Mouse (Mus musculus): Measurements from ENCODE around the gene Serpina3g.
A peak's percentile ranks its signal among the peaks of the same experiment; 100 is the strongest.
"Not testable (repeated sequence)": the region's sequence is repeated elsewhere in the genome, so short reads cannot be mapped to it uniquely, and the experiment has no call there.

Serpina3g gene

DNA sequence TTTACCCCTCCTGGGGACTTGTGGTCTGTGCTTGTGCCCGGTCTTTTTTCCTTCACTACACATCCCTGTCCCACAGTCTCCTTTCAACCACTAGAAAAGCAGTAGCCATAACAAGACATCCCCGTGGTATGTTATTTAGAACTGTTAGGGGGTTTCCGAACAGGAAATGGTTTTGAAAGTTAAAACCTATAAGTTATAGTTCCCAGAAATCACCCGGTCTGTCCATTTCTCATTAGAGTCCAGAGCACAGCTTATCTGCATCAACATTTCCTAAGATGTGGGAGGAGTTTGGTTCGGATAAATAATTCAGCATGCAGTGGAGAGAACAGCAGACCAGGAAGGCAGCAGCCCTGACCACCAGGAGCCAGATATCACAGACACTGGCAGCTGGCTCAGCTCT is at the start of gene Serpina3g:
Gene Serpina3g (plus strand): TSS at position 331 of the 400 bp plus-strand sequence.
- no peak for DNase-seq (ENCODE audit: low read depth, low spot score)

DNA sequence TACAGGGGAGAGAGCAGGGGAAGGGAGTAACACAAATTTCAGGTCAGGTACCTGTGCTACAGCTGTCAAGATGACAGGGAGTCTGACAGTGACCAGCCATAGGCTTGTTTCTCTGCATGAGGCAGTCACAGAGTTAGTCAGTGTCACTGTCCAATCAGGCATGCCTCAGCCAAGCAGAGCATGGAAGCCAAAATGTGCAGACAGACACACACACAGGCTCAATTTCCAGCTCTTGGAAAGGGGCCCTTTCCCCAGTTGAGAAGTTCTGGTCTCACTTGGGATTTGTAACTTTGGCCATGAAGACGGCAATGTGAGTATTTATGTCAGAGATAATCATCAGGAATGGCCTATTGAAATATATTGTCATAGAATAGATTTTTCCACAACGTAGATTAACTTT is 46.8 kb upstream of the Serpina3g start:
- no peak for DNase-seq (ENCODE audit: low read depth, low spot score)

DNA sequence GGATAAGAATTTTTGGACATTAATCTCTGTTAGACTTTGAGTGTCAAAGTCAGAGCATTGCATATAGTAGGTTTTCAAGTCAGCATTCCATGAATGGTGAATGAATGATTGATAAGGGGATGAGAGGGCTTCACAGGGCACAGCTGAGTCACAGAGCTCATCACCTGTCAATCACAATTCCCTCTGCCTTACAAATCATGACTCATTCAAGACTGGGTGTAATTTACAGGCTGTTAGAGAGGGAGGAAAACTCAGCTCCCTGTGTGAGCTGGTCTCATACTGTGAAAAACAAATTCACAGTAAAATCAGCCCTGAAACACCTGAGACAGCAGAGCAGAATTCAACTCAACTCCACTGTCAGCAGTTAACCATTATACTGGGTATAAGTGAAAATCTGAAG is 45.2 kb upstream of the Serpina3g start:
- DNase-seq (ENCODE audit: low read depth, low spot score): peak; percentile 37

DNA sequence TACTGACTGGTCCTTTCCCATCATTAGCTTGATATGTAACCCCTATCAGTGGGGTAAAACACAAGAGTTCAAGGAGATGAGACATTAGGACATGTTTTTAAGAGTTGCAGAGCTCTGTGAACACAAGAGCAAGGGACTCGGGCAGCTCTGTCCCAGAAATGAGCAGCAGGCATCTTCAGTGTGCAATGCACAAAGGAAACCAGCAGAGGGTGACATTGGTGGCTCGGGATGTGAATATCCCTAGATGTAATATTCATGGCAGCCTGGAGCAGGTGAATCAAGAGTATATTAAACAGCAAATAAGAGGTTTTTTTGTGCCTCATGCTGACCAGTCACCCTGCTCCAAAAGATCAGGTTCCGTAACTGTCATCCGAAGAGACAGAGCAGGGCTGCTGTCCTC is 26.9 kb upstream of the Serpina3g start:
- no peak for DNase-seq (ENCODE audit: low read depth, low spot score)

DNA sequence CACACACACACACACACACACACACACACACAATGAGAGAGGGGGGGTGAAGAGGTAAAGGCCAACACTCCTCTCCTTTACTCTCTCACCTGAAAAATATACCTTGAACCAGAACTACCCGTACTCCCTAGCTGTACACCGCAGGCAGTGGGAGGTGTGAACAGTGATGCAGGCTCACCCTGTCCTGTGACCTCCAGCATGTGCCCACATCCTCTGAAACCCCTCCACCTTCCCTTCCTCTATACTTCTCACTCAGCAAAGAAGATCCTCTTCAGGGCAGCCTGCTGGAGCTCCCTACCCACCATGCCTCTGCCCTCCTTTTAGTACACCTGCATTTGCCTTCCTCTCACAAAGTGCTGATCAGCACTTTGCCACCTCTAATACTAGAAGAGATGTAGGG is 26.2 kb upstream of the Serpina3g start:
- no peak for DNase-seq (ENCODE audit: low read depth, low spot score)

DNA sequence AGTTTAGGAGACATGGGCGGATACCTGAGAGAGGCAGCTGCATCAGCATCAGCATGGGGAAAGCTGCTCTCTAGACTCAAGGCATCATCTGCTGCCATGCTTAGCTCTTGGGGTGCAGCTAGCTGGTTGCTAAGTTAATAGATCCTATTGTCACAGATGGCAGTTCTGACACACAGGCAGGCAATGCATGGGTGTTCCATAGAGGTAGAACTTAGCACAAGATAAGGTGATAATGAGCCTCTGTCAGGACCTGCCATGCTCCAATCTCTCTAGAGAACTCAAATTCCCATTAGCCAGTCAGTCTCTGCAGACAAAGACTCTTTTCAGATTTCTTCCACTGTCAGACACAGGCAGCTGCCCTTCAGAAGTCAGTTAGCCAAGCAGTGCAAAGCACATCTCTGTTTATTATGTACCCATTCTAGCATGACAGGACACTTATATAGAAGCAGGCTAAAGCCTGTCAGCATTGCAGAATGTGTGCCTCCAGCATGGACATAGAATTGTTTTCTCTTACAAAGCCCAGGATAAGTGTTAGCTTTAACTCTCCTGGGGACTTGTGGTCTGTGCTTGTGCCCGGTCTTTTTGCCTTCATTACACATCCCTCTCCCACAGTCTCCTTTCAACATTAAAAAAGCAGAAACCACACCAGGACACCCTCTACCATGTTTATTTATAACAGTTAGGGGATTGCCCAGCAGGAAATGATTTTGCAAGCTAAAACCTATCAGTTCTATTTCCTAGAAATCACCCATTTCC is 22.2 kb upstream of the Serpina3g start:
- DNase-seq (ENCODE audit: low read depth, low spot score): peak; percentile 10

DNA sequence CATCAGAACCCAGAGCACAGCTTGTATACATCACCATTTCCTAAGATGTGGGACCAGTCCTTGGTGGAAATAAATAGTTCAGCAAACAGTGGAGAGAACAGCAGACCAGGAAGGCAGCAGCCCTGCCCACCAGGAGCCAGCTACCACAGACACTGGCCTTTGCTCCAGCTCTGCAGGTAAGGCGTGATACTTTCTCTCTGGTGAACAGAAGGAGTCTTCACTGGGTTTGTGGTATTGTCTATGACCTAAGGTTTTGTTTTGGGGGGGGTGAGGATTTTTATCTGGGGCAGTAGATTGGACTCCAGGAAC is 21.6 kb upstream of the Serpina3g start, which contains the start of gene Serpina3f:
Gene Serpina3f (plus strand): TSS at position 100 of the 309 bp plus-strand sequence.
- DNase-seq (ENCODE audit: low read depth, low spot score): no peak

DNA sequence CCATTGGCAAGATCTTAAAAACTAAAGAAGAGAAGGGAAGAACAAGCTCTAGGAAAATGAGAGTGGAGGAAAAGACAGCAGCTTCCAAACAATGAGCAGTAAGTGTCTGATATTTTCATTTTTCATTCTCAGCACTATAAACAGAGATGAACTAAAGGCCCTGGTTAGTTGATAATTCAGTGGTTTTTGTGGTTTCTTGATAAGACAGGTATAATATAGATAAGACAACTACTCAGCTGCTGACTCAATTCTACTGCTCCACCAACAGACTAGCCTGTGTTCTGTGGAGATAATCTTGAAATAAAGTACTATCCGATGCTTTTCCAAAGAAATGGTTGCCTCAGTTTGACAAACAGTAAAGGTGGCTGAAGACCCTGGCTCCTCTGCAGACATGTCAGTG is 20.8 kb upstream of the Serpina3g start:
- no peak for DNase-seq (ENCODE audit: low read depth, low spot score)

DNA sequence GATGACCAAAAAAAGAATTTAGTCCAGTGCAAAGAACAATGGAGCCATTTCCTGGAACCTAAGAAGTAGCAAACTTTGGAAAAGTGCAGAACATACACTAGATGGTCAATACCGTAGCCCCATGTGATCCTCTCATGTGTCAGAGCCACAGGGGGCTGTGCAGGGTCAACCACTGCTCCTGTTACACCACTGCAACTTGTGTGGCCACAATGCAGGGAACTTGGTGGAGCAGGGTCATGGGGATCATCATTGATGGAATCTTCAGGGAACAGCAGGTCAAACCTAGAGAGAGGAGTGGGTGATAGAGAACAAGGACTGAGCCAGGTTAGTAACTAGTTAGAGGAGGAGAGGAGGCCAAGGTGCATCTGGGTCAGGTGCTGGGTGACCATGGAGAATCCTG is 14.4 kb upstream of the Serpina3g start:
- no peak for DNase-seq (ENCODE audit: low read depth, low spot score)

DNA sequence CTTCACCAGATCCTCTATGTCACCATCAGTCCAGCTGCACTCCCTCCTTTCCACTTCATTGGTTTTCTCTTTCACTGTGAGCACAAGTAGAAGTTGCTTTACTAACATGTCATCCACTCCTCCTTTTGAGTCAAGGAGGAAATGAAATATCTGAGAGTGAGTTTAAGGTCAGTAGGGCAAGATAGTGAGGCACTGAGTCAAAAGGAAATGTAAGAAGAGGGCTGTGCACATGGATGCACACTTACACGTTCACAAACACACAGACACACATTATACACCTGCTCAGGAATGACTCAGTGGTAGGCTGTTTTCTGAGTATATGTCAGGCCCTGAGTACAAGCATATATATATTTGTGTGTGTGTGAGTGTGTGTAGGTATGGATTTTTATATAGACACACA is 12.4 kb upstream of the Serpina3g start:
- no peak for DNase-seq (ENCODE audit: low read depth, low spot score)

DNA sequence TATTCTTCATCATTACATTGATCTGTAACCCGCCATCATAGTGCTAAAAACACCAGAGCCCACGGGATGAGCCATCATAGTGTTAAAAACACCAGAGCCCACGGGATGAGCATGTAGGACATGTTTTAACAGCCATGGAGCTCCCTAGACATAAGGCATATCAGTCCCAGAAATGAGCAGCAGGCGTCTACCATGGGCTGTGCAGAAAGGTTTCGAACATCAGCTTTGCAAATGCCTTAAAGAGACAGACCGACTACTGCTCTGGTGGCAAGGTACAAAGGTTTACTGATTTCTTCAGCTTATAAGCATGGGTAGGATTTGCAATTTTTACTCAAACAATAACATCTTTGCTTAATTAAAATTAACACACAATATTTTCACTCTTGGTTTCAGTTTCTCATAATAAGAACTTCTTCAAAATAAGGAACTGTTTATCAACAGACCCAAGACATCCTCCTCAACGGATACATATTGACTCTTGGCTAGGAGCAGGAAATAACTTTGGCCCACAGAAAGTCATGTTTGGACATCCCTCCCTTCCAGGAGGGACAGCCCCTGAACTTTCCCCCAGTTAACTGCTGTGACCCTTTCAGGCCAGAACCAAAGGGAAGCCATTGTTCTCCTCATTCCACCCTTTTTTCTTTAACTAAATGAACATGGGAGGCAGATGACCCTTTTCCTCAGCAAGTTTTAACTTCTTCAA is 11.3 kb upstream of the Serpina3g start:
- no peak for DNase-seq (ENCODE audit: low read depth, low spot score)

DNA sequence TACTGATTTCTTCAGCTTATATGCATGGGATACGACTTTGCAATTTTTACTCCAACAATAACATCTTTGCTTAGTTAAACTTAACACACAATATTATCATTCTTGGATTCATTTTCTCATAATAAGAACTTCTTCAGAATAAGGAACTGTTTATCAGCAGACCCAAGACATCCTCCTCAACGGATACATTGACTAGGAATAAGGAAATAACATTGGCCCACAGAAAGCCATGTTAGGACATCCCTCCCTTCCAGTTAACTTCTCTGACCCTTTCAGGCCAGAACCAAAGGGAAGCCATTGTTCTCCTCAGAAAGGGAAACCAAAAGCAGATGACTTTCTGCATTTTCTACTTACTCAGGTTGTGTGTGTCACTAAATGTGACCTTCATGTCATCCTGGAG is 5.3 kb upstream of the Serpina3g start:
- DNase-seq (ENCODE audit: low read depth, low spot score): no peak

DNA sequence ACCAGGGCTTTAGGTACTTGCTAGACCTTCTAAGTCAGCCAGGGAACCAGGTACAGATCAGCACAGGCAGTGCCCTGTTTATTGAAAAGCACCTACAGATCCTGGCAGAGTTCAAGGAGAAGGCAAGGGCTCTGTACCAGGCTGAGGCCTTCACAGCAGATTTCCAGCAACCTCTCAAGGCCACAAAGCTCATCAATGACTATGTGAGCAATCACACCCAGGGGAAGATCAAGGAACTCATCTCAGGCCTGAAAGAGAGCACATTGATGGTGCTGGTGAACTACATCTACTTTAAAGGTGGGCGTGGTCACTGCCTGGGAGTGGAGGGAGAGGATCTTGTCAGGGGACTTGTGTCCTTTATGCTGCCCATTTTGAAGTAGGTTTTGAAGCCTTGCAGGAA is 2.0 kb downstream of the Serpina3g start:
- not testable (repeated sequence) for DNase-seq (ENCODE audit: low read depth, low spot score)

DNA sequence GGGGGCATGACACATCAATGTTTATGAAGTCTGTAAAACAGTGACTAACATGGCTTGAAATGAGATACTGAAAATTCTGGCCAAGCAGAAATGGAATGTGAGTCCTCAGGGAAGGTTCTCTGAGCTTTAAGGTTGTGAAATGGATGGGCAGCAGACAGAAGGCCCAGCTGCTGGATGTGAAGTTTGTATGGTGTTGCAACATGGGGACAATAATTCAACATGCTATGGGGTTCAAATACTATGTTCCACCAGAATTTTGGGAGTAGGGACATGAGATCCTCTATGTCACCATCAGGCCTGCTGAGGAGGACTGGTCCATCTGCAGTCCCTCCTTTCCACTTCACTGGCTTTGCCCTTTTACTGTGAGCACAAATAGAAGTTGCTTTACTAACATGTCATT is 7.3 kb downstream of the Serpina3g start:
- DNase-seq (ENCODE audit: low read depth, low spot score): no peak

DNA sequence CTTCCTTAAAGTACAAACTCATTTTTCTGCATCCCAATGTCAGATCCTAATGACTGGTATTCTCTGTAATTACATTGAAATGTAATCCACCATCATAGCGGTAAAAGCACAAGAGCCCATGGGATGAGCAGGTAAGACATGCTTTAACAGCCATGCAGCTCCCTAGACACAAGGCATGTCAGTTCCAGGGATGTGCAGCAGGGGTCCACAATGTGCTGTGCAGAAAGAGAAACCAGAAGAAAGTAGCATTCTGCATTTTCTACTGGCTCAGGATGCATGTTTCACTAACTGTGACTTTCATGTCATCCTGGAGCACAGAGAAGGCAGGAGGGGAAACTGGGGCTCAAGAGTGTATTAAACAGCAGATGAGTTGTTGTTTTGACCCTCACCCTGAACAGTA is 9.0 kb downstream of the Serpina3g start:
- peak; percentile 44 for DNase-seq (ENCODE audit: low read depth, low spot score)

DNA sequence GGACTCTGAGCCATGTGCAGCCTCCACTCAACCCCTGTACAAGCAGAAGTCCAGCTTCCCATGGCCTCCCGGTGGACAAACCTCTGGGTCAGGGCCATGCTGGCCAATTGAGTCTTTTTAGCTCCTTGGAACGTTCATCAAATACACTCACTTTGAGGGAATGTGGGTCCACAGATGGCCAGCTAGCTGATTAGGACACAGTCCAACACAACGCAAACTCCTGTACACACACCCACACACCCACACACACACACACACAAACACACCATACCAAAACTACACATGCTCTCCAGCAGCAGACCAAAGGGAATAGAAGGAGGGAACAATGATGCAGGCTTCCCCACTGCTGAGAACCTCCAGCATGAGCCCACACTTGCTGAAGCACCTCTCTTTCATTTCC is 9.6 kb downstream of the Serpina3g start:
- peak; percentile 65 for DNase-seq (ENCODE audit: low read depth, low spot score)

DNA sequence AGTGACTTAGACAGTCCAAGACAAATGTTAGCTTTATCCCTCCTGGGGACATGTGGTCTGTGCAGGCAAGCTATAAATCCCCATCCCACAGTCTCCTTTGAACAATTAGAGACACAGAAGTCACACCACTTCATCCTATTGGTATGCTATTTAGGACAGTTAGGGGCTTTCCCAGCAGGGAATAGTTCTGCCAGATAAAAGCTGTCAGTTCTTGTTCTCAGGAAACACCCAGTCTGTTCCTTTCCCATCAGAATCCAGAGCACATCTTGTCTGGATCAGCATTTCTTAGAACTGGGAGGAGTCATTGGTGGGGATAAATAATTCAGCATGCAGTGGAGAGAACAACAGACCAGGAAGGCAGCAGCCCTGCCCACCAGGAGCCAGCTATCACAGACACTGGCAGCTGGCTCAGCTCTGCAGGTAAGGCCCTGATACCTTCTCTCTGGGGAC is 11.5 kb downstream of the Serpina3g start:
- DNase-seq (ENCODE audit: low read depth, low spot score): peak; percentile 40

DNA sequence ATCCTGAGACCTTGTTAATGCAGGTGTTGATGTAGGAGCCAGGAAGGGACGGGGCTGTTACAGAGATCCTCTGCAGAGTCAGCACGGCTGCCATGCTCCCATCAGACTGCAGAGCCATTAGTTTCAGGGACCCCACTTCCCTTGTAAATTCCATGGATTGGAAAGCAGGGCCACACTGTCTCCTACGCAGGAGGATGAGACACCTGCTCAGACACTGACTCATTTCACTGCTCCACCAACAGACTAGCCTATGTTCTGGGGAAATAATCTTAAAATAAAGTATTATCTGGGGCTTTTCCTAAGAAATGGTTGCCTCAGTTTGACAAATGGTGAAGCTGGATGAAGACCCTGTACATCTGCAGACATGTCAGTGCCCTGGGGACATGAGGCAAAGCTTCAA is 12.2 kb downstream of the Serpina3g start:
- DNase-seq (ENCODE audit: low read depth, low spot score): peak; percentile 58

DNA sequence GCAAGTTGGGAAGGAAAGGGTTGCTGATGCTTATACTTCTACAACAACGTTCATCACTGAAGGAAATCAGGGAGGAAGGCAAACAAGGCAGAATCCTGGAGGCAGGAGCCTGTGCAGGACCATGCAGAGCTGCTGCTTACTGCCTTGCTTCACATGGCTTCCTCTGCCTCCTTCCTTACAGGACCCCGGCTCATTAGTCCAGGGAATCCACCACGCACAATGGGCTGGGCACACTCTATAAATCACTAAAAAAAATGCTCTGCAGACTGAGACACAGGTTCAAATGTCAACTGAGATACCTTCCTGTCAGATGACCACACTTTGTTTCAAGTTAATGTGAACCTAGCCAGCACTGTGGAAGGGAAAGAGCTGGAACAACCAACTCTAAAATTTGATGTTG is 25.0 kb downstream of the Serpina3g start:
- no peak for DNase-seq (ENCODE audit: low read depth, low spot score)

DNA sequence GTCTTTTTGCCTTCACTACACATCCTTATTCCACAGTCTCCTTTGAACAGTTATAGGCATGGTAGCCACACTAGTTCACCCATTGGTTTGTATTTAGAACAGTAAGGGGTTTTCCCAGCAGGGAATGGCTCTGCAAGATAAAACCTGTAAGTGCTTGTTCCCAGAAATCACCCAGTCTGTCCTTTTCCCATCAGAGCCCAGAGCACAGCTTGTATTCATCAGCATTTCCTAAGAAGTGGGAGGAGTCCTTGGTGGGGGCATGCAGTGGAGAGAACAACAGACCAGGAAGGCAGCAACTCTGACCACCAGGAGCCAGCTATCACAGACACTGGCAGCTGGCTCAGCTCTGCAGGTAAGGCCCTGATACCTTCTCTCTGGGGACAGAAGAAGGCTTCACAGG is 26.8 kb downstream of the Serpina3g start, which contains the start of gene Serpina3i:
Gene Serpina3i (plus strand): TSS at position 260 of the 400 bp plus-strand sequence.
- DNase-seq (ENCODE audit: low read depth, low spot score): no peak

DNA sequence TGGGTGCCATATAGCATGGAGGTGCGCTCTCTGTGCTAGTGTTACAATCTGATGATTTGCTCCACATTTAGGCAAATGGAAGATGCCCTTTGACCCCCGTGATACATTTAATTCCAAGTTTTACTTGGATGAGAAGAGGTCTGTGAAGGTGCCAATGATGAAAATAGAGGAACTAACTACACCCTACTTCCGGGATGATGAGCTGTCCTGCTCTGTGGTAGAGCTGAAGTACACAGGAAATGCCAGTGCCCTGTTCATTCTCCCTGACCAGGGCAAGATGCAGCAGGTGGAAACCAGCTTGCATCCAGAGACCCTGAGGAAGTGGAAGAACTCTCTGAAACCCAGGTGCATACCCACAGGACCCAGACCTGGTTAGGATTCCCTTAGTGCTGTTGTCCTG is 30.3 kb downstream of the Serpina3g start:
- DNase-seq (ENCODE audit: low read depth, low spot score): no peak

DNA sequence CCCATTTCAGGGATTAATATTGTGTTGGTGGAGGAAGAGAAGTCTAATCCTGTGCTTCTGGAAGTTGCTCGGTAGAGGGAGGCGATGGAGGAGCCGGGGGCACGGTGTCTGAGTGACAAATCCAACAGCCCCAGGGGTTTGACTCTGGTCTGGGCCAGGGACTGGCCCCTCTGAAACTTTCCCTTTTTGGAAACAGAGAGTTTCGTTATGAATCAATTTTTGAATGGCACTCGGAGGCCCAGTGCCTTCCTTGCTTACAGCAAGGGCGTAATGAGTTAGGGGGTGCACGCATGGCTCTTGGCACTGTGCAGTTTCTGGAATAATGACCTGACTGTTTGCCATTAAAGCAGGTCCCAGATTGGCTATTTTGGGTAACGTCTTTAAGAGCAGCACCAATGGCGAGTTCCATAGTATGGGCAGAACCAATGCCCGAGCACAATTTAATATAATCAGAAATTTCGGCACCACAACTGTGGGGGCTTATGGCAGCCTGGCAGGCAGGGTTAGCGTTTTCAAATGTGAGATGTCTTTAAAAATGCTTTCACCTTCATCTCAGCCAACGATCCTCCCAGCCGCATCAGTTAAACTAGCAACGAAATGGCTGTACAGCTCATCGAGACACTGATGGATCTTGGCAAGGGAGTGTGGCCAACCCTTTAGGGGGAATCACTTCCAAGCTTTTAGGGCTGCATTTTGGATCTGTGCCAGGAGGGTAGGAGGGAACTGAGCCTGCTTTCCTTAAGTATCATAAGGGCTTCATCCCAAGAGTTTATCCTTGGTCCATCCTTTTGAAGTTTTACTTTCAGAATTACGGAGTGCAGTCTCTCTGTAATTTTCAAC is 42.4 kb downstream of the Serpina3g start:
- DNase-seq (ENCODE audit: low read depth, low spot score): no peak
